Mouse (Mus musculus): Measurements from ENCODE around the gene Zdhhc18. TPM values are rescaled to one million over a fixed set of nuclear protein-coding genes. Genes with fewer than 3 reads are reported as not detected.
A peak's percentile ranks its signal among the peaks of the same experiment; 100 is the strongest.
"Not testable (repeated sequence)": the region's sequence is repeated elsewhere in the genome, so short reads cannot be mapped to it uniquely, and the experiment has no call there.

Gene Zdhhc18
- total RNA-seq, 1 experiment from 2014 or later, result 10.0 TPM

- ATAC-seq (replicated peaks in 1 of 2; ENCODE audit: insufficient read depth in 1 of 2, low FRiP score in 2 of 2, low TSS enrichment in 1 of 2, low read depth in 1 of 2, poor library complexity in 2 of 2, severe bottlenecking in 2 of 2), result 0 out of 4 replicates have a peak, but pooled peaks of 1 of the 2 experiments have one; percentile 18
Measured at GRCm38 (mm10) chr4:133671184-133671880, 21.4 kb upstream of the Zdhhc18 start.

GRCm38 (mm10) chr4:133669652-133670210, 19.8 kb upstream of the Zdhhc18 start:
- no peak for ATAC-seq (replicated peaks in 1 of 2; ENCODE audit: insufficient read depth in 1 of 2, low FRiP score in 2 of 2, low TSS enrichment in 1 of 2, low read depth in 1 of 2, poor library complexity in 2 of 2, severe bottlenecking in 2 of 2)

GRCm38 (mm10) chr4:133668537-133668936, 18.6 kb upstream of the Zdhhc18 start:
- no peak for ATAC-seq (replicated peaks in 1 of 2; ENCODE audit: insufficient read depth in 1 of 2, low FRiP score in 2 of 2, low TSS enrichment in 1 of 2, low read depth in 1 of 2, poor library complexity in 2 of 2, severe bottlenecking in 2 of 2)

GRCm38 (mm10) chr4:133666199-133666598, 16.2 kb upstream of the Zdhhc18 start:
- ATAC-seq (replicated peaks in 1 of 2; ENCODE audit: insufficient read depth in 1 of 2, low FRiP score in 2 of 2, low TSS enrichment in 1 of 2, low read depth in 1 of 2, poor library complexity in 2 of 2, severe bottlenecking in 2 of 2), result peak; percentile 70 to 74

- no peak for ATAC-seq (replicated peaks in 1 of 2; ENCODE audit: insufficient read depth in 1 of 2, low FRiP score in 2 of 2, low TSS enrichment in 1 of 2, low read depth in 1 of 2, poor library complexity in 2 of 2, severe bottlenecking in 2 of 2)
Measured at GRCm38 (mm10) chr4:133665118-133665517, 15.2 kb upstream of the Zdhhc18 start.

- no peak for ATAC-seq (replicated peaks in 1 of 2; ENCODE audit: insufficient read depth in 1 of 2, low FRiP score in 2 of 2, low TSS enrichment in 1 of 2, low read depth in 1 of 2, poor library complexity in 2 of 2, severe bottlenecking in 2 of 2)
Measured at GRCm38 (mm10) chr4:133662945-133663344, 13.0 kb upstream of the Zdhhc18 start.

- ATAC-seq (replicated peaks in 1 of 2; ENCODE audit: insufficient read depth in 1 of 2, low FRiP score in 2 of 2, low TSS enrichment in 1 of 2, low read depth in 1 of 2, poor library complexity in 2 of 2, severe bottlenecking in 2 of 2), result no peak
Measured at GRCm38 (mm10) chr4:133662421-133662820, 12.5 kb upstream of the Zdhhc18 start.

- peak in 1 of 2 experiments; percentile 12; a peak in 1 of 4 replicates for ATAC-seq (replicated peaks in 1 of 2; ENCODE audit: insufficient read depth in 1 of 2, low FRiP score in 2 of 2, low TSS enrichment in 1 of 2, low read depth in 1 of 2, poor library complexity in 2 of 2, severe bottlenecking in 2 of 2)
Measured at GRCm38 (mm10) chr4:133660193-133661155, 10.5 kb upstream of the Zdhhc18 start.

GRCm38 (mm10) chr4:133659497-133660192, 9.7 kb upstream of the Zdhhc18 start:
- peak; percentile 60 to 77 for ATAC-seq (replicated peaks in 1 of 2; ENCODE audit: insufficient read depth in 1 of 2, low FRiP score in 2 of 2, low TSS enrichment in 1 of 2, low read depth in 1 of 2, poor library complexity in 2 of 2, severe bottlenecking in 2 of 2)

- no peak for ATAC-seq (replicated peaks in 1 of 2; ENCODE audit: insufficient read depth in 1 of 2, low FRiP score in 2 of 2, low TSS enrichment in 1 of 2, low read depth in 1 of 2, poor library complexity in 2 of 2, severe bottlenecking in 2 of 2)
Measured at GRCm38 (mm10) chr4:133658729-133659128, 8.8 kb upstream of the Zdhhc18 start.

- ATAC-seq (replicated peaks in 1 of 2; ENCODE audit: insufficient read depth in 1 of 2, low FRiP score in 2 of 2, low TSS enrichment in 1 of 2, low read depth in 1 of 2, poor library complexity in 2 of 2, severe bottlenecking in 2 of 2), result no peak
Measured at GRCm38 (mm10) chr4:133657829-133658458, 8.0 kb upstream of the Zdhhc18 start.

GRCm38 (mm10) chr4:133656997-133657396, 7.0 kb upstream of the Zdhhc18 start:
- no peak for ATAC-seq (replicated peaks in 1 of 2; ENCODE audit: insufficient read depth in 1 of 2, low FRiP score in 2 of 2, low TSS enrichment in 1 of 2, low read depth in 1 of 2, poor library complexity in 2 of 2, severe bottlenecking in 2 of 2)

- ATAC-seq (replicated peaks in 1 of 2; ENCODE audit: insufficient read depth in 1 of 2, low FRiP score in 2 of 2, low TSS enrichment in 1 of 2, low read depth in 1 of 2, poor library complexity in 2 of 2, severe bottlenecking in 2 of 2), result no peak
Measured at GRCm38 (mm10) chr4:133656294-133656693, 6.3 kb upstream of the Zdhhc18 start.

GRCm38 (mm10) chr4:133654070-133654469, 4.1 kb upstream of the Zdhhc18 start:
- not testable (repeated sequence) for ATAC-seq (replicated peaks in 1 of 2; ENCODE audit: insufficient read depth in 1 of 2, low FRiP score in 2 of 2, low TSS enrichment in 1 of 2, low read depth in 1 of 2, poor library complexity in 2 of 2, severe bottlenecking in 2 of 2)

GRCm38 (mm10) chr4:133652746-133653145, 2.8 kb upstream of the Zdhhc18 start:
- no peak for ATAC-seq (replicated peaks in 1 of 2; ENCODE audit: insufficient read depth in 1 of 2, low FRiP score in 2 of 2, low TSS enrichment in 1 of 2, low read depth in 1 of 2, poor library complexity in 2 of 2, severe bottlenecking in 2 of 2)

- ATAC-seq (replicated peaks in 1 of 2; ENCODE audit: insufficient read depth in 1 of 2, low FRiP score in 2 of 2, low TSS enrichment in 1 of 2, low read depth in 1 of 2, poor library complexity in 2 of 2, severe bottlenecking in 2 of 2), result no peak
Measured at GRCm38 (mm10) chr4:133651986-133652385, 2.0 kb upstream of the Zdhhc18 start.

GRCm38 (mm10) chr4:133651445-133651844, 1.5 kb upstream of the Zdhhc18 start:
- ATAC-seq (replicated peaks in 1 of 2; ENCODE audit: insufficient read depth in 1 of 2, low FRiP score in 2 of 2, low TSS enrichment in 1 of 2, low read depth in 1 of 2, poor library complexity in 2 of 2, severe bottlenecking in 2 of 2), result peak in 1 of 2 experiments; percentile 29; a peak in 1 of 4 replicates

Measured in hematopoietic stem cell, adult 5-6 weeks (primary cell).